Mouse (Mus musculus) liver, embryonic 14 days (tissue): ENCODE measurements around the gene C8a. TPM values are rescaled to one million over a fixed set of nuclear protein-coding genes. Genes with fewer than 3 reads are reported as not detected.

Experiments
- polyA plus RNA-seq: library from polyadenylated mRNA; depleted of rRNA; stranded (reverse); fragments of >200 nt; gene quantifications from 2 replicates; pipeline ENCODE4 v1.2.3, GENCODE M21; 2012; rRNA removed

C8a gene
- 12.4 and 13.2 TPM in 2 replicates for polyA plus RNA-seq

DNA sequence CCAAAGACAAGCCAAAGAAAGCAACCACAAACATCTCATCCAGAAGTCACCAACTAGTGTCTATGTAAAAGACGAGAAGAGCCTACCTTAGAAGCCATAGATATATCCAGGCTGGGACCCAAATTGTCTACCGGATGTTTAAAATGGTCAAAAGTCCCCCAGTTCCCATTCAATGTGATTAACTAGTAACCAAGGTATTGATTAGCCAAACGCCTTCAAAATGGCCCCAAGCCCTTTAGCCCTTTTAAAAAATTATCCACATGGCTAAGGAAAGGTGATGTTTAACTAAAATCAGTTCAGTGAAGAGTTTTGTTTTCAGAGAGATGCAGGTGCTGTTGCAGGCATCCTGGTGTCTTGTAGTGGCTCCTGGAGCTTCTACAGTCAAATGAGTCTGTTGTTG, at the start of gene C8a:
C8a (minus strand) TSS at position 76 of the 400 bp plus-strand sequence.

DNA sequence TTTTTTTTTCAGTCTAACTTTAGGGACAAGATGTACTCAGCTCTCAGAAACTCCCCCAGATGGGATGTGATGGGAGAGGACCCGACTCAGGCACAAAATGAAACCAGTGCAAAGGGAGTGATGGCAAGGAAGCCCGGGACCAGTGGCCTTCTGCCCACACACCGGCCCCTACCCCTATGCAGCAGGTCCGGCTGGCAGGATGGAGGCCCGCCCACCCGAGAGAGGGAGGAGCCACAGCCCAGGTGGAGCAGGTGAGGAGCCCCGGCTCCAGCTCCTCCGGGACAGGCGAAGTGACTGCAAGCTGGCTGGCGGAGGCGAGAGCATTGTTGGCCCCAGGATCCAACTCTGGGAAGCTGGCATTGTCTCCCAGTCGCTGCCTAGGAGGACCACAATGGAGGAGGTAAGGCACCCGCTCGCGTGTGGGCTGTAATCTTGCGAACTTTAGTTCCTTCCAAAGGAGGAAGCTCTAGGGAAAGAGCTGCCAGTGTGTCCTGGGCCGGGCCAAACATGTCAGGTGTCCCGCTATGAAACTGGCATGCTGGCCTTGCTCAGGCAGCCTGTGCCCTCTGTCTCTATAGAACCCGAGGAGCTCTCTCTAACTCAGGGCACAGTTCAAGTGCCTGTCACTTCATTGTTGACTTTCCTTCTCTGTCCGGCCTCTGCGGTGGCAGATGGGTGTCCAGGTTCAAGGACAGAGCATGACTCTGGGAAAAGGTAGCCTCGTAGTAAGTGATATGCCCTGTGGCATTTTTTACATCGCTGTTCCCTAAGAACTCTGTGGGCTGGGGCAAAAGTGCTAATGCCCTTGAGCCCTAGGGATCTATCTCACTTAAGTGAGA, 37.3 kb upstream of the C8a start, which contains the start of gene Fyb2:
Fyb2 (plus strand) TSS at position 166 of the 839 bp plus-strand sequence.

DNA sequence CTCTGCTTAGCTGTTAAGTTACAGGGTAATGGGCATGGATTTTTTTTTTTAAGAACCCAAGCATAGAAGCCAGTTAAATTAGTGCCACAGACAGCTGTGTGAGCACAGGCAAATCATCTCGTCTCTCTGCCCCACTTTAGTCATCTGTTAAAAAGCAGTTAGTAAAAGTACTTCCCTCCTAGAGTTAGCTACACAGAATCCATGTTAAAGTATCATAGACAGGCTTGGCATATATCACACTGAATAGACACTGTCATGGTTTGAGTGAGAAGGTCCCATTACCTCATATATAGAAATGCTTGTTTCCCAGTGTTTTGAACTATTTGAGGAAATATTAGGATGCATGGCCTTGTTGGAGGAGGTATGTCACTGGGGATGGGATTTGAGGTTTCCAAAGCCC, 19.2 kb downstream of the C8a start, which contains the start of gene Gm17662:
Gm17662 (plus strand) TSS at position 301 of the 400 bp plus-strand sequence.

DNA sequence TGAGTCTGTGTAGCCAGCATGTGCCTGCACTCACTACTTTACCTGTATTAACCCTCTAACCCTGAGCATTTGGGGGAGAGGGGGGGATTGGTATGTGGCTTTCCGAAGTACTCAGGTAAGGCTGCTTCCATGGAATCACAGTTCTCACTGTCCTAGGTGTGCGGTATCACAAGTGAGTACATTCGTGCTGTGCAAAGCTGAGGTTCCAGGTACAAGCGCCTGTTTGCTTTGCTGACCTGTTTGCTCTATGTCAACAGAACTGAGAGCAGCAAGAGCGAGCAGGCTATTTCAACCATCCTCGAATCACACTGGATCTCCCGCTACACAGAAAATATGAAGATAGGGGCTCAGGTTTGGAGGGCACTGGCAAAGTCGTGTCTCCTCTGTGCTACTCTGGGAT, 110.1 kb downstream of the C8a start, which contains the start of gene C8b:
C8b (plus strand) TSS at position 253 of the 400 bp plus-strand sequence.

Other genes starting within 250 kb of the C8a start
- gene C8b, start 110.1 kb downstream of the C8a start, polyA plus RNA-seq, result 19.5 and 20.9 TPM in 2 replicates
- gene Gm17662, start 19.1 kb downstream of the C8a start, polyA plus RNA-seq, result not detected in 2 replicates
- gene Fyb2, start 37.1 kb upstream of the C8a start, polyA plus RNA-seq, result 0.11 and 0.15 TPM in 2 replicates
- 0.17 and 0.18 TPM in 2 replicates for gene Prkaa2, start 233.5 kb upstream of the C8a start, polyA plus RNA-seq